Mouse (Mus musculus) brain, adult 2 months (tissue): ENCODE data around the gene H2-Ke6.
"Not testable (repeated sequence)": the region's sequence is repeated elsewhere in the genome, so short reads cannot be mapped to it uniquely, and the experiment has no call there.

ENCODE experiments used
- DNase-seq: peaks from one replicate; pipeline ENCODE4 v3.0.0; 2011; ENCODE audit warnings: low read depth, low spot score

Gene H2-Ke6

DNA sequence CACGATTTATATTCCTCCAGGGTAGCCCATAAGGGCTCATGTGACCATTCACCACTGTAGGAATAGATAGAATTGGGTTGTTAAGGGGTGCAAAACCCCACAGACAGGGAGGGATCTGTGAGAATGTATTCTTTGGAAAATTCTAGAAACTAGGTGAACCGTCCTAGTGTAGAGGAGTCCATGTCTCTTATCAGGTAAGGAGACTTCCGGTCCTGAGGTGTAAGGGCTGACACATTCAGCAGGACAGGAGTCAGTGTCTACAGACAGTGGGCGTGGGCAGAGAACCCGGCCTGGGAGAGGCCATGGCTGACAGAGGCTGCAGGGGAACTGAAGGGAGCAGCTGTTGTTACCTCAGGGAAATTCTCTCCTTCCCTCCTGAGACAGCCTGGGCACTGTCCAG lies 29.2 kb downstream of the H2-Ke6 start:
- DNase-seq, result not testable (repeated sequence)

DNA sequence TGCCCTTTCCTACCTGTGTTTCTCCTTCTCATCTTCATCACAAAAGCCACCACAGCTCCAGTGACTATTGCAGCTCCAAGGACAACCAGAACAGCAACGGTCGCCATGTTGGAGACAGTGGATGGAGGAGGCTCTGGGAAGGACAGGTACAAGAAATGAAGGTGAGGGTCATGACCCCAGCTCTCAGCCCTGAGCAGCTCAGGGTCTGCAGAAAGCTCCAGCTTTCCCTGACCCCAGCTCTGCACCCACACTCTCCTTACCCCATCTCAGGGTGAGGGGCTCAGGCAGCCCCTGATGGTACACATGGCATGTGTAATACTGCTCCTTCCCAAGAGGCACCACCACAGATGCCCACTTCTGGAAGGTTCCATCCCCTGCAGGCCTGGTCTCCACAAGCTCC lies 30.8 kb downstream of the H2-Ke6 start:
- not testable (repeated sequence) for DNase-seq

DNA sequence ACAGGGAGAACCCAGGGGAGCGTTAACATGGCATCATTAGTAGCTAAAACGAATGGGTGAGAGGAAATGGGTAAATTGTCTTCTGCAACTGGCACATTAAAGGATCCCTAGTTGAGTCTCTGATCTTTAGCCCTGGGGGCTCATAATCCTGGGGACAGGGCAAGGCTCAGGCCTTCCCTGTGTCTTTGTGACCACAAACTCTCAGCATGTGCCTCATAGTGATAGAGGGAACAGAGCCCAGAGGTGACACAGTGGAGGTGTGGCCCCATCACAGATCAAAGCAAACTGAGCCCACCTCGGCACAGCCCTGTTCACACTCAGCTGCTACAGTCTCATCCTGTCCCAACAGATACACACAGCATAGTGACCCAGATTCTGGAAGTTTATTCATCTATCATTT lies 32.2 kb downstream of the H2-Ke6 start:
- no peak for DNase-seq

DNA sequence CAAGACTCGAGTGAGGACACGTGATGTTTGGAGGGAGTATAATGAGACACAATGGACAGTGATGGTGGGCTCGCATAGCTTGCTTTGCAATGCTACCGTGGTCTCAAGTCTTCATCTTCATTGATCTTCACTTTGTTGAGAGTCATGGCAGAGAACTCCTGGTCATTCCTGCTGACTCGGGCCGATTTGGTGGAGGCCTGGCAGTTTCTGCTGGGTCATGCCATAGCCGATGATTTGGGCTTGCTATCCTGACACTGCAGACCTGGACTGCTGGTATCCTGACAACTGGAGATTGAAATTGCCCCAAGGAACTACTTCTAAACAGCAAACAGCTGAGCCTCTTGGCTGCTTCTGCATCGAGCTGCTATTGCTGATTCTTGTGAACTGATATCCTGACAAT lies 32.9 kb downstream of the H2-Ke6 start:
- DNase-seq, result no peak

DNA sequence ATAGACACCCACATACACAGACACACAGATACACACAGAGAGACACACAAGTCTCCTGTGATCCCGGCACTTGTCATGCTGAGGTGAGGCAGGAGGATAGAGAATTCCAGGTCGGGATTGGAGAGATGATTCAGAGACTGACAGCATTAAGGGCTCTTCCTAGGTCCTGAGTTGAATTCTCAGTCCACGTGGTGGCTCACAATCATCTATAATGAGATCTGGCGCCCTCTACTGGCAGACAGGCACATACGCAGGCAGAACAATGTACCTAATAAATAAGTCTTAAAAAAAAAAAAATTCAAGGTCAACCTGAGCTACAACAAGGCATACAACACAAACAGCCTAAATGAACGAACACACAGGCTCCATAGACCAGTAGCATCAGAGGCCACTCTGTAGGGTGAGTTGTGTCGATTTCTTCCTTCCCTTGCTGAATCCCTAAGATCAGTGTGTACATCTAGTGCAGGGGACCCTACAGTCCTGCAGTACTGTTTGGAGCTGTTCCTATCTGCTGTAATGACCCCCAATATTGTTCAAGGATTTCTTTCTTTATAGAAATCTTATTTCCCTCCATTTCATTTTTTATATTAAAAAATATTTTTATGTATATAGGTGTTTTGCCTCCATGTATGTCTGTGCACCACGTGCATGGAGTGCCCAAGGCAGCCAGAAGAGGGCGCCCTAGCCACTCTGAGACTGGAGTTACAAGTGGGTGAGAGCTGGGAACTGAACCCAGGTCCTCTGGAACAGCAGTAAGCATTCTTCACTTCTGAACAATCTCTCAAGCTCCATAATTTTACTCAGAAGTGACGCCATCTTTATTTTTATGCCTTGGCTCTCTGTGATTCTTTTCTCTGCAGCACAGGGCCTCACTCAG lies 35.8 kb downstream of the H2-Ke6 start:
- peak; percentile 89 for DNase-seq

DNA sequence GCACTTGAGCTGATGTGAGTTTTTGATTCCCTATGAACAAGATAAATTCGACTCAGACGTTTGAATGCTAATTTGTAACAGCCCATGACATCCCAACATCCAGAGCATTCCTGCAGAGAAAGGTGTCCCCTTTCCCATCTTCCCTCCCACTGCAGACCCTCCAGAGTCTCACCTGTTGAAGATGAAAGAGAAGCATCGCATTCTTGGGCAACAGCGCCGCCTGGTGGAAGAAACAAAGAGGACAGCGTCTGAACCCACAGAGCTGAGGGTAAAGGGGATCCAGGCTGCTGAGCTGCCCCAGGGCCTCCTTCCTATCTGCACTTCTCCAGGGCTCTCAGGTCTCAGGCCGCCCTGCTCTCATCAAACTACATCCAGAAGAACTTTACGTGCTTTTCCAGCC lies 45.7 kb downstream of the H2-Ke6 start:
- DNase-seq, result peak; percentile 63

DNA sequence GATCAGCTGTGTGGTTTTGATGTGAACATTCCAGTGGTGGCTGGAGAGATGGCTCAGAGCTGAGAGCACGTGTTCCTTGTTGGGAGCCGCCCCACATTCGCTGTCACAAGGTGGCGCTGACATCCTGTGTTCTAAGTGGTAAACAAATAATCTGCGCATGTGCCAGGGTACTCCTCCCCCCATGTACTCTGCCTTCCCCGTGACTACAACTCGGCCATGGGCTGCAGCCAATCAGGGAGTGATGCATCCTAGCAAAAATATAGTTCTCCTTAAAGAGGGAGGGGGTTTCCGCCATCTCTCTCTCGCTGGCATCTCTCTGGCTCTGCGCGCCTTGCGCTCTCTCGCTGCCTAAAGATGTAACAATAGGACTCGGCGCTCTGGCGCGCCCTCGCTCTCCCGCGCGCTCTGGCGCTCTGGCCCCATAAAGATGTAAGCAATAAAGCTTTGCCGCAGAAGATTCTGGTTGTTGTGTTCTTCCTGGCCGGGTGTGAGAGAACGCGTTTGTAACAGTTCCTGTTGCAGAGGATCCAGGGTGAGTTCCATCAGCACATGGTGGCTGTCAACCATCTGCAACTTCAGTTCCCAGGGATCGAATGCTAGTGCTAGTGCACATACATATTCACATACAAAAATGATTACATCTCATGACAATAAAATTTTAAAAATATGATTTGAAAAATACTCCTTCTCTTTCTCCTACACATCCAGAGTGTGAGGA lies 46.5 kb downstream of the H2-Ke6 start:
- DNase-seq, result peak; percentile 99

- peak; percentile 32 for DNase-seq
Measured at GRCm38 (mm10) chr17:33980181-33981035, 47.5 kb downstream of the H2-Ke6 start.

DNA sequence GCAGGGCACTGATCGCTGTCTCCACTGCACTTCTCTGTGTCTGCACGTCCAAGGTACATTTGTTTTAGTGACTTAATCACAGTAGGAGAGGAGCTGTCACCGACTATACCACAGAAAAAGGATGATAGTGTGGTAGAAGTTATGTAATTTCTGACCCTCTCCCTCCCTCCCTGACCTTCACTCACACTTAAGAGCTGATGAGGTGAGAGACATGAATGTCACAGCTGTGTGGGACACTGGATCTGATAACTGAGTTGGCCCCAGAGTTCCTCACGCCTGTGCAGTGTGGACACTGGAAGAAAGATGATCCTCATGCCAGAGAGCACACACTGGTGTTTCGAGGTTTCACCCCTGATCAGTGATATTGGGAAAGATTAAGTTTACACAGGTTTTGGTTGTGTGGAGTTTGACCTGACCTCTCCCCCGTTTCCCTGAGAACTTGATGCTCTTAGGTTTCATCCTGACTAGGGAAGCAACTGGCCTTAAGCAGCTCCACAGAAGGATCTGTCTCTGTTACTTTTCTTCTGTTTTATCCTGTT lies 48.3 kb downstream of the H2-Ke6 start:
- DNase-seq, result no peak

DNA sequence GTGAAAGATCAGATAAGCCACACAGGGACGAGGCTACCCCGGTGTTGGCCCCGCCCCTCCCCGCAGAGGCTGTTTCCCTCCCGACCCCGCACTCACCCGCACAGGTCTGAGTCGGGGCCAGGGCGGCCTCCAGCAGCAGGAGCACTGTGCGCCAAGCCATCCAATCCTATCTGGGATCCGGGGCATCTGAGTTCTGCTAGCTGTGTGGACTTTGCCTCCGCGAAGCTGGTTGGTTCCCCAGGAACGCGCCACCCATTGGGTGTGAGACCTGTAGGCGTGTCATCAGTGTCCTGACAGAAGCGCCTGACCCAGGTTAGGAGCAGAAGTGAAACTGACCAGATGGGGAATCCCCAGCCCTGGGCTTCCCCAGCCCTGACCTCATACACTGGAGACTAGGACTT lies 49.2 kb downstream of the H2-Ke6 start:
- peak; percentile 98 for DNase-seq

GRCm38 (mm10) chr17:33977861-33978557 lies 49.9 kb downstream of the H2-Ke6 start:
- DNase-seq, result no peak
